Mouse (Mus musculus): ENCODE data around the gene Rabggta. TPM values are rescaled to one million over a fixed set of nuclear protein-coding genes. Genes with fewer than 3 reads are reported as not detected.

Gene Rabggta
- 27.8 and 29.3 TPM in 2 replicates for polyA plus RNA-seq (2014; fragmentation: Nextera tagmentation; extraction: Ambion mirVana)

GRCm38 (mm10) chr14:55721700-55722437 lies at the start of gene Rabggta:
TSS of gene Rabggta (minus strand) at chr14:55722263.
- Histone ChIP-seq H3K27me3 (ENCODE audit: control insufficient read depth, insufficient read depth, low read length) (no peaks in the 10 kb centered on the region), H3K9me3 (ENCODE audit: control insufficient read depth, low read length) (no peaks in the 10 kb centered on the region), H3K4me2 (replicated peaks; ENCODE audit: low read depth, low read length) (peak within 1 kb of the TSS; percentile 73), H3K9ac (ENCODE audit: low read depth, low read length) (peak within 1 kb of the TSS; percentile 77), H3K4me1 (ENCODE audit: control insufficient read depth, insufficient read depth, low read length) (0 out of 2 replicates have a peak, but pooled peaks cover 9% of the 10 kb centered on the region), H3K4me3 (ENCODE audit: low read length) (peak within 1 kb of the TSS; percentile 83), H3K36me3 (ENCODE audit: control insufficient read depth, insufficient read depth, low read length) (peaks cover 18% of the 10 kb centered on the region; the same call in 1 of the 2 replicates), H3K27ac (ENCODE audit: low read depth, low read length) (peak within 1 kb of the TSS; percentile 83; the same call in 1 of the 2 replicates)
- ATAC-seq (ENCODE audit: low FRiP score, low TSS enrichment), result peak; percentile 96
- under 1% methylated on average over 47 of the region's 50 CpGs for WGBS

- WGBS, result 76% methylated on average over 16 of the region's 16 CpGs
- no peaks in the 10 kb centered on the region for H3K36me3 ChIP-seq (ENCODE audit: control insufficient read depth, insufficient read depth, low read length)
- H3K4me3 ChIP-seq (ENCODE audit: low read length), result no peak overlapping the region
- H3K27me3 ChIP-seq (ENCODE audit: control insufficient read depth, insufficient read depth, low read length), result peaks cover 22% of the 10 kb centered on the region
- no peak for ATAC-seq (ENCODE audit: low FRiP score, low TSS enrichment)
- no peak overlapping the region for H3K9ac ChIP-seq (ENCODE audit: low read depth, low read length)
- H3K4me2 ChIP-seq (replicated peaks; ENCODE audit: low read depth, low read length), result no peak overlapping the region
- H3K27ac ChIP-seq (ENCODE audit: low read depth, low read length), result no peak overlapping the region
- no peaks in the 10 kb centered on the region for H3K9me3 ChIP-seq (ENCODE audit: control insufficient read depth, low read length)
- H3K4me1 ChIP-seq (ENCODE audit: control insufficient read depth, insufficient read depth, low read length), result no peaks in the 10 kb centered on the region
Measured at GRCm38 (mm10) chr14:55769087-55769703, 47.1 kb upstream of the Rabggta start.

GRCm38 (mm10) chr14:55768555-55768954 lies 46.5 kb upstream of the Rabggta start:
- Histone ChIP-seq H3K4me2 (replicated peaks; ENCODE audit: low read depth, low read length) (no peak overlapping the region), H3K9me3 (ENCODE audit: control insufficient read depth, low read length) (no peaks in the 10 kb centered on the region), H3K4me3 (ENCODE audit: low read length) (no peak overlapping the region), H3K36me3 (ENCODE audit: control insufficient read depth, insufficient read depth, low read length) (no peaks in the 10 kb centered on the region), H3K27me3 (ENCODE audit: control insufficient read depth, insufficient read depth, low read length) (peaks cover 22% of the 10 kb centered on the region), H3K4me1 (ENCODE audit: control insufficient read depth, insufficient read depth, low read length) (no peaks in the 10 kb centered on the region), H3K27ac (ENCODE audit: low read depth, low read length) (no peak overlapping the region), H3K9ac (ENCODE audit: low read depth, low read length) (no peak overlapping the region)
- ATAC-seq (ENCODE audit: low FRiP score, low TSS enrichment), result no peak
- 86% methylated on average over 6 of the region's 6 CpGs for WGBS

GRCm38 (mm10) chr14:55767519-55768414 lies 45.7 kb upstream of the Rabggta start:
- Histone ChIP-seq H3K4me2 (replicated peaks; ENCODE audit: low read depth, low read length) (peak overlapping the region; percentile 49), H3K4me3 (ENCODE audit: low read length) (peak overlapping the region; percentile 31), H3K27me3 (ENCODE audit: control insufficient read depth, insufficient read depth, low read length) (peaks cover 22% of the 10 kb centered on the region), H3K4me1 (ENCODE audit: control insufficient read depth, insufficient read depth, low read length) (no peaks in the 10 kb centered on the region; the same call in 1 of the 2 replicates), H3K27ac (ENCODE audit: low read depth, low read length) (no peak overlapping the region), H3K9me3 (ENCODE audit: control insufficient read depth, low read length) (no peaks in the 10 kb centered on the region), H3K36me3 (ENCODE audit: control insufficient read depth, insufficient read depth, low read length) (no peaks in the 10 kb centered on the region), H3K9ac (ENCODE audit: low read depth, low read length) (peak overlapping the region; percentile 14; the same call in 1 of the 2 replicates)
- WGBS, result 12% methylated on average over 52 of the region's 52 CpGs
- peak; percentile 70 for ATAC-seq (ENCODE audit: low FRiP score, low TSS enrichment)

GRCm38 (mm10) chr14:55765696-55766095 lies 43.6 kb upstream of the Rabggta start, which contains the start of gene Ltb4r1:
TSS of gene Ltb4r1 (plus strand) at chr14:55765962.
- Histone ChIP-seq H3K9me3 (ENCODE audit: control insufficient read depth, low read length) (no peaks in the 10 kb centered on the region), H3K4me2 (replicated peaks; ENCODE audit: low read depth, low read length) (no peak within 1 kb of the TSS), H3K9ac (ENCODE audit: low read depth, low read length) (no peak within 1 kb of the TSS), H3K27ac (ENCODE audit: low read depth, low read length) (no peak within 1 kb of the TSS), H3K4me3 (ENCODE audit: low read length) (no peak within 1 kb of the TSS), H3K4me1 (ENCODE audit: control insufficient read depth, insufficient read depth, low read length) (no peaks in the 10 kb centered on the region; the same call in 1 of the 2 replicates), H3K36me3 (ENCODE audit: control insufficient read depth, insufficient read depth, low read length) (no peaks in the 10 kb centered on the region), H3K27me3 (ENCODE audit: control insufficient read depth, insufficient read depth, low read length) (peaks cover 27% of the 10 kb centered on the region)
- 81% methylated on average over 4 of the region's 4 CpGs for WGBS
- no peak for ATAC-seq (ENCODE audit: low FRiP score, low TSS enrichment)

GRCm38 (mm10) chr14:55763166-55763565 lies 41.1 kb upstream of the Rabggta start:
- H3K4me2 ChIP-seq (replicated peaks; ENCODE audit: low read depth, low read length), result no peak overlapping the region
- no peak overlapping the region for H3K27ac ChIP-seq (ENCODE audit: low read depth, low read length)
- no peak overlapping the region for H3K4me3 ChIP-seq (ENCODE audit: low read length)
- ATAC-seq (ENCODE audit: low FRiP score, low TSS enrichment), result no peak
- no peaks in the 10 kb centered on the region for H3K36me3 ChIP-seq (ENCODE audit: control insufficient read depth, insufficient read depth, low read length)
- peak overlapping the region; percentile 71; the same call in 1 of the 2 replicates for H3K9ac ChIP-seq (ENCODE audit: low read depth, low read length)
- H3K9me3 ChIP-seq (ENCODE audit: control insufficient read depth, low read length), result no peaks in the 10 kb centered on the region
- no peaks in the 10 kb centered on the region; the same call in 1 of the 2 replicates for H3K4me1 ChIP-seq (ENCODE audit: control insufficient read depth, insufficient read depth, low read length)
- WGBS, result 62% methylated on average over 7 of the region's 7 CpGs
- peaks cover 21% of the 10 kb centered on the region for H3K27me3 ChIP-seq (ENCODE audit: control insufficient read depth, insufficient read depth, low read length)

- Histone ChIP-seq H3K4me1 (ENCODE audit: control insufficient read depth, insufficient read depth, low read length) (no peaks in the 10 kb centered on the region; the same call in 1 of the 2 replicates), H3K27me3 (ENCODE audit: control insufficient read depth, insufficient read depth, low read length) (peaks cover 18% of the 10 kb centered on the region), H3K9me3 (ENCODE audit: control insufficient read depth, low read length) (no peaks in the 10 kb centered on the region), H3K27ac (ENCODE audit: low read depth, low read length) (no peak overlapping the region), H3K36me3 (ENCODE audit: control insufficient read depth, insufficient read depth, low read length) (no peaks in the 10 kb centered on the region), H3K4me2 (replicated peaks; ENCODE audit: low read depth, low read length) (peak overlapping the region; percentile 75), H3K4me3 (ENCODE audit: low read length) (peak overlapping the region; percentile 45), H3K9ac (ENCODE audit: low read depth, low read length) (peak overlapping the region; percentile 71)
- WGBS, result under 1% methylated on average over 77 of the region's 77 CpGs
- ATAC-seq (ENCODE audit: low FRiP score, low TSS enrichment), result peak; percentile 68
Measured at GRCm38 (mm10) chr14:55762001-55762821, 40.1 kb upstream of the Rabggta start.

- H3K4me1 ChIP-seq (ENCODE audit: control insufficient read depth, insufficient read depth, low read length), result no peaks in the 10 kb centered on the region; the same call in 1 of the 2 replicates
- H3K4me2 ChIP-seq (replicated peaks; ENCODE audit: low read depth, low read length), result peak within 1 kb of the TSS; percentile 75
- peaks cover 2% of the 10 kb centered on the region; the same call in 1 of the 2 replicates for H3K36me3 ChIP-seq (ENCODE audit: control insufficient read depth, insufficient read depth, low read length)
- peak within 1 kb of the TSS; percentile 71 for H3K9ac ChIP-seq (ENCODE audit: low read depth, low read length)
- H3K27ac ChIP-seq (ENCODE audit: low read depth, low read length), result no peak within 1 kb of the TSS
- H3K27me3 ChIP-seq (ENCODE audit: control insufficient read depth, insufficient read depth, low read length), result peaks cover 15% of the 10 kb centered on the region
- 71% methylated on average over 6 of the region's 6 CpGs for WGBS
- ATAC-seq (ENCODE audit: low FRiP score, low TSS enrichment), result no peak
- peak within 1 kb of the TSS; percentile 45 for H3K4me3 ChIP-seq (ENCODE audit: low read length)
- no peaks in the 10 kb centered on the region for H3K9me3 ChIP-seq (ENCODE audit: control insufficient read depth, low read length)
Measured at GRCm38 (mm10) chr14:55761163-55761562, 39.1 kb upstream of the Rabggta start, which contains the start of gene Ltb4r2. TSS of gene Ltb4r2 (plus strand) at chr14:55761428.
